Mouse (Mus musculus) layer of hippocampus, adult 6 months (tissue): Measurements from ENCODE around the gene Lrrn4. TPM values are rescaled to one million over a fixed set of nuclear protein-coding genes. Genes with fewer than 3 reads are reported as not detected.

Experiments
- long read RNA-seq, 2 experiments: library from polyadenylated mRNA; unstranded; transcript quantifications; one replicate each; pipeline ENCODE4 v2.0.0; 2019 to 2020
- polyA plus RNA-seq: library from polyadenylated mRNA; unstranded; fragments of <200 nt; fragmentation: Nextera tagmentation; gene quantifications from 2 replicates; pipeline ENCODE4 v1.2.3, GENCODE M21; 2021

The Lrrn4 gene
- polyA plus RNA-seq: 0.90 and 1.5 TPM in 2 replicates
- long read RNA-seq, experiment 1: 0 reads
- long read RNA-seq, experiment 2, partial matches to known transcripts: 6 of 6 reads
- long read RNA-seq, experiment 2, other reads (novel, unspliced or antisense): 0 of 6 reads

DNA sequence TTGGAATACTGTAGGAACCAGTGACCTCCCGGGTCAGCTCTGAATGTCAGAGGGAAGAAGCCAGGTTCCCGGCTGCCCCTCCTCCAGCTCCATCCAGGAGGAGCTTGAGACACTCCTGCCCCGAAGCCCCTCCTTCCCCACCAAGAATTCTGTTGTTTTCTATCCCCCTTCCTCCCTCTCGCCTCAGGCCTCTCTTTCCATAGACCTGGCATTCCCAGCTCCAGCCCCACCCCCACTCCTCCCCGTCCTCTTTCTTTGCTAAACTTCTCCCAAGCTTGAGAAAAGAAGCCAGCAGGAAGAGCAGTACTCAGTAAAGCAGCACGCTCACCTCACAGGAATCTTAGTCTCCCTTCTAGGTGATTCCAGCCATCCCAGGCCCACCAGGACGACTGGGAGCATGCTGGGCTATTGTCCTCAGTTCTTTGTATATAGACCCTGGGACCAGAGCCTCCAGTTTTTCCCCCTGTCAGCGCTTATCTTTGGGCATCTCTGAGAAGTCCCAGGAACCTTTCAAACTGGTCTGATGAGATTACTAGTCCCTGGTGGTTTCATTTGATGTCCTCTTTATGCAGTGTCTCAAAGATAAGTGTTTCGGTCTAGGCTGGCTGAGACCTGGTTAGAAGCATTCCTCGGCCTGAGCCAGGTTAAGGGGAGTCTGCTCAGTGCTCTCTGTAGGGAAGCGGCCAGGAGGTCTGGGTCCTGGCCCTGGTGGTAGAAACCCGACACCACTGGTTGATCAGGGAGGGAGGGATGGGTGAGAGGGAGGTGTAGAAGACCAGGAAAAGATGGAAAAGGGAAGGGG lies at the start of gene Lrrn4:
Gene Lrrn4 (minus strand): TSS at position 48 of the 802 bp plus-strand sequence.

DNA sequence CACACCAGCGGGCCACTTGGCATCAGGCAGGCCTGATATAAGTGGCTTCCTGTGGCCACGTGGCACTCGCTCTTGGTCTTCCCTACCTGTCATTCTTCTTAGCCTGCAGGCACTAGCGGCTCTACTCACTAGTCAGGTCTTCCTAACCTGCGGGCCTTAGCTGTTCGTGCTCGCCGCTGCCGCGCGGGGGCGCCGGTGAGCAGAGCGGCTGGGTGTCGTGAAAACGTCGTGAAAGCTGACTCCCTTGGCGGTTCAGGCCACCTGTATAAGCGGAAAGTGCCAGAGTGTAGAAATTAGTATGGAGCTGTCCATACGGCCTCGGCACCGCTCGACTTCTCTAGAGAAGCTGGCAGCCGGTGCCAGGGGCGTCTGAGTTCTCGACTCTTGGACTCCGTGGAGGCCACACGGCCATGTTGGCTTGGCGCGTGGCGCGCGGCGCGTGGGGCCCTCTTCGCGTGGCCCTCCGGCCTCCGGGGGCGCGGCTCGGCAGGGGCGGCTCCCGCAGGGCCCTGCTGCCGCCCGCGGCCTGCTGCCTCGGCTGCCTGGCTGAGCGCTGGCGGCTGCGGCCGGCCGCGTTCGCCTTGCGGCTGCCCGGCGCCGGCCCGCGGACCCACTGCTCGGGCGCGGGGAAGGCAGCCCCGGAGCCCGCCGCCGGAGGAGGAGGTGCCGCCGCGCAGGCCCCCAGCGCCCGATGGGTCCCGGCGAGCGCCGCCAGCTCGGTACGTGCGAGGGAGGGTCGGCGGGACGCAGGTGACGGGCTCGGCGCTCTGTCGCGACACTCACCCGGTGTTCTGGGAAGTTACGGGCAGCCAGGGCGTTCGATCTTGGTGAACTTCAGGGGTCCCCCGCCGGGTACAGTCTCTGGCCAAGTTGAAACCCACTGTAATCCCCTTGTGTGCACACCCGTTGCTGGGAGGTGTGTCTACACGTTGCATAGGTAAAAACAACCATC lies 34.0 kb downstream of the Lrrn4 start, which contains the start of gene Crls1:
Gene Crls1 (plus strand): TSS at position 260 of the 952 bp plus-strand sequence.

Other genes starting within 250 kb of the Lrrn4 start
- 24.0 and 28.2 TPM in 2 replicates for gene Shld1, start 194.0 kb downstream of the Lrrn4 start, polyA plus RNA-seq
- gene Chgb, start 99.6 kb downstream of the Lrrn4 start, polyA plus RNA-seq: 226 and 270 TPM in 2 replicates
- gene Trmt6, start 64.8 kb downstream of the Lrrn4 start, polyA plus RNA-seq: 39.5 and 42.8 TPM in 2 replicates
- 1.9 and 2.5 TPM in 2 replicates for gene Mcm8, start 64.8 kb downstream of the Lrrn4 start, polyA plus RNA-seq
- 10.0 and 16.6 TPM in 2 replicates for gene Crls1, start 34.2 kb downstream of the Lrrn4 start, polyA plus RNA-seq
- 0.94 and 1.7 TPM in 2 replicates for gene Fermt1, start 65.0 kb upstream of the Lrrn4 start, polyA plus RNA-seq